Mouse (Mus musculus): ENCODE measurements around the gene Mtrf1l. TPM values are rescaled to one million over a fixed set of nuclear protein-coding genes. Genes with fewer than 3 reads are reported as not detected.

The Mtrf1l gene
- total RNA-seq, 1 experiment from 2014 or later, result 33.5 TPM

DNA sequence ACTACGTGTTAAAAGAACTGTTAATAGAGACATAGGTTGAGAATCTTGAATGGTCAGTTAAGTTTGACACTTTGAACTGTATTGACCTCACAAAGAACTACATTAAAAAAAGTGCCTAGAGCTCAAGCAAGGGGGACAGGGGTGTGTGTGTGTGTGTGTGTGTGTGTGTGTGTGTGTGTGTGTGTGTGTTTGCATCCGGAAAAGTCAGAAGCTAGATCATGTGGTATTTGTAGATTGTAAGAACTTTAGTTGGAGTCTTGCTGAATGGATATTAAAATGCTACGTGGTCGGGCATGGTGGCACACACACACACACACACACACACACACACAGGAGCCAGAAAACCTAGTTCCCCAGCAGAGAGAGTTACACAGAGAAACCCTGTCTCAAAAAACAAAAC lies 16.7 kb downstream of the Mtrf1l start:
- no peak for ATAC-seq (replicated peaks in 1 of 2; ENCODE audit: insufficient read depth in 1 of 2, low FRiP score in 2 of 2, low TSS enrichment in 1 of 2, low read depth in 1 of 2, poor library complexity in 2 of 2, severe bottlenecking in 2 of 2)

DNA sequence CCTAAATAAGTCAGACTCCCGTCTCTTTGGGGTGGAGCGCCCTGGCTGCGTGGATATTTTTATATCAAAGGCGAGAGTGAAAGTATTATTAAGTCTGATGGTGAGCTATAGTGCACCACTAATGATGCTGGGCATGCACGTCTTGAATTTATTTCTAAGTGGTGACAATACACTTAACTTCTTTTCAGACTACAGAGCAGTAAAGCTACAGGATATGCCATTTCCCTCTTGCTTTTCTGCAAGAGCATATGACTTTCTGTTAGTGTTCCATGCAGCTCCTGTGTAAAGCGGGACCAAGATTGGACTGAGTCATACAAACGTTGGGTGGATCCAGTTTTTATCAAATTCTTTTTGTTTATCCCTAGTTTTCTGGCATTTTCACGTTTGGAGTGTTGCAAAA lies 17.3 kb downstream of the Mtrf1l start:
- ATAC-seq (replicated peaks in 1 of 2; ENCODE audit: insufficient read depth in 1 of 2, low FRiP score in 2 of 2, low TSS enrichment in 1 of 2, low read depth in 1 of 2, poor library complexity in 2 of 2, severe bottlenecking in 2 of 2), result no peak

DNA sequence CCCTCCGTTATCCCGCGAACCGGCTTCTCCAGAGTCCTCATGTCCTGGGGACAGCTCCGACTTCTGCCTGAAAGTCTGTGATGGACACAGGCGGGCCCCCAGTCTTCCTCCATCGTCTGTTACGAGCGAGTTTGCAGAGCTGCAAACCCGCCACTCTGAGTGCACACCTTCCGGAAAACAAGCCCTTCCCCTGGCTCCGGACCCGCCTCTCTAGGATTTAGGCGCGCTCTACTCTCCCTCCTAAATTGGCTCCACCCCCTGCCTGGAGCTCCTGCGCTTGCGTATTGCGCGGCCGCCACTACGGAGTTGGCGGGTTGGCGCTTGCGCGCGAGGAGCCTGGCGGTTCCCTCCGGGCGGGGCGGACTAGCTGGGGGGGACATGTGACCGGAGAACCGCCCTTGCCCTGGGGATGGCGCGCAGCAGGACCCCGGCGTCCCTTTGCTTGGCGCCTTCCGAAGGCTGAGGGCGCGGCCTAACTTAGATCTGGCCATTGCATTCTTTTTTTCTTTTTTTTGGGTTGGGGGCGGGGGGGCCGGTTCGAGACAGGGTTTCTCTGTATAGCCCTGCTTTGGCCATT lies 17.9 kb downstream of the Mtrf1l start:
- ATAC-seq (replicated peaks in 1 of 2; ENCODE audit: insufficient read depth in 1 of 2, low FRiP score in 2 of 2, low TSS enrichment in 1 of 2, low read depth in 1 of 2, poor library complexity in 2 of 2, severe bottlenecking in 2 of 2), result peak; percentile 77 to 88

DNA sequence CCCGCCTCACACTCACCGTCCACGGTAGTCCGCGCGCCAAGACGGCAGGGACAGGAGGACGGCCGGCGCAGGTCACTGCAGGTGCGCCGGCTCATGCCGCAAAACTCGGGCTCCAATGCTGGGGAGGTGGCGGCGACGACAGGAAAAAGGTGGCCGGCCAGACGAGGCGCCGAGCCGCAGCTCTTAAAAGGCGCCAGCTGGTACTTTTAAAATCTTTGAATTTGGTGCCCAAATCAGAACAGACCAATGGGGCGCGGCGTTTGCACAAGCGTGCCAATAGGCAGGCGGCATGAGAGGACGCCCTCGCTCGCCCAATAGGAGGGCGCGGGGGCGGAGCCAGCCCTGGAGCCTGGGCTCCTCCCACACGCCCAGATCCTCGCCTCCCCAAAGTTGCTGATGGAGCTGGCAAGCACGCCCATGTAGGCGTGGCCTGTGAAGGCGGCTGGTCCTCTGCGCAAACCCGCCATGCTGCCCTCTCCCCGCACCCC lies 18.4 kb downstream of the Mtrf1l start, which contains the start of gene Fbxo5:
Gene Fbxo5 (minus strand): TSS at position 358 of the 488 bp plus-strand sequence.
- peak; percentile 89 to 91 for ATAC-seq (replicated peaks in 1 of 2; ENCODE audit: insufficient read depth in 1 of 2, low FRiP score in 2 of 2, low TSS enrichment in 1 of 2, low read depth in 1 of 2, poor library complexity in 2 of 2, severe bottlenecking in 2 of 2)

DNA sequence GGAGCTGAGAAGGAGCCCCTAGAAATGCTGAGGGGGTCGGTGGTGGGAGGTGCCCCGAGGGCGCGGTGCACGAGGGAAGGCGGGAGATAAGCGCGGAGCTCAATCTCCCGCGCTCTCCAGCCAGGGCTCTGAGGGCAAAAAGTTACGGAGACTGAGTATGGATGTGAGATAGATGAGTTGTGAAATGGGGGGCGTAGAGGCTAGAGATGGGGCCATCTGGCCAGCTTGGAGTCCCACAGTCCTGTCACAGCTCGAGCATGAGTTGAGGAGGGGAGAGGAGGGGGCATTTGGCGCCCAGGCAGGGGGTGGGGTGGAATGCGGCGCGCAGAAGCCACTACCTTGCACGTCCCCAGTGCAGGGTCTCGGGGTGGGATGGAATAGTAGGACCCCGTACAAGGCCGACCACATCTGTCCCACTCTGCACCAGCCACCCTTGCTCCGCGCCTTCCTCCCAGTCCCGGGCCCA lies 19.0 kb downstream of the Mtrf1l start:
- no peak for ATAC-seq (replicated peaks in 1 of 2; ENCODE audit: insufficient read depth in 1 of 2, low FRiP score in 2 of 2, low TSS enrichment in 1 of 2, low read depth in 1 of 2, poor library complexity in 2 of 2, severe bottlenecking in 2 of 2)

DNA sequence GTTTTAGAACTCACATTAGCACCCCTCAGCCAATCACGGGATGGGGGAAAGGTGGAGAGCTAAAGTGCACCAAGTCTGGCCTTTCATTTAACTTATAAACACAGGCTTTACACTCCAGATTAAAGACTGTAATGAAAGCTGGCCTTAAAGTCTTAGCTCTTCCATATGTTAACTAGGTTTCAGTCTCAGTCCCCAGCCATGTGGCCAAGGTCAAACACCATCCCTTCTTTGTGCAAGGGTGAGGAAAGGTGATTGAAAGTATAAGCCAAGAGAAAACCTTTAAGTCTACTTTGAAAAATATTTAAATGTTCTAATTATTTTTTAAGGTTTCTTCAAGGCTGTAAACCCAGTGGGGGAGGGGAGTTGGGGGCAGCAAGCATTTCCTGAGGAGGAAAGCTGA lies 20.0 kb downstream of the Mtrf1l start:
- ATAC-seq (replicated peaks in 1 of 2; ENCODE audit: insufficient read depth in 1 of 2, low FRiP score in 2 of 2, low TSS enrichment in 1 of 2, low read depth in 1 of 2, poor library complexity in 2 of 2, severe bottlenecking in 2 of 2), result no peak

DNA sequence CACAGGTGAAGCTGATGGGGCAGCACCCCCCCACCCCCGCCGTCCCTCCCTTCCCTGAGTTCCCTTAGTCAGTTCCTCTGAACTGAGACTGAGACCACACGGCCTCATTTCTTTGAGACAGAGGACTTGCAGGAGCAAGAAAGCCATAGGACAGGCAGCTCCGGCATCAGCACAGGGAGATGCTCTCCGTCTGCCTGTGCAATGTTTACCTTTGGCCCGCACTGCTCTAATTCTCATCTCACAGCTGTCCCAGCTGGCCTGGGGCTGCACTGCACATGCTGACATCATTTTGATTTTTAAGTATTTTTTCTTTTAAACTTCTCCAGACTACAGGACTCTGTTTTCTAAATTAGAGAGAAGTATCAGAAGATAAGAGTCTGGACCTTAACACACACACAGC lies 20.8 kb downstream of the Mtrf1l start:
- no peak for ATAC-seq (replicated peaks in 1 of 2; ENCODE audit: insufficient read depth in 1 of 2, low FRiP score in 2 of 2, low TSS enrichment in 1 of 2, low read depth in 1 of 2, poor library complexity in 2 of 2, severe bottlenecking in 2 of 2)

DNA sequence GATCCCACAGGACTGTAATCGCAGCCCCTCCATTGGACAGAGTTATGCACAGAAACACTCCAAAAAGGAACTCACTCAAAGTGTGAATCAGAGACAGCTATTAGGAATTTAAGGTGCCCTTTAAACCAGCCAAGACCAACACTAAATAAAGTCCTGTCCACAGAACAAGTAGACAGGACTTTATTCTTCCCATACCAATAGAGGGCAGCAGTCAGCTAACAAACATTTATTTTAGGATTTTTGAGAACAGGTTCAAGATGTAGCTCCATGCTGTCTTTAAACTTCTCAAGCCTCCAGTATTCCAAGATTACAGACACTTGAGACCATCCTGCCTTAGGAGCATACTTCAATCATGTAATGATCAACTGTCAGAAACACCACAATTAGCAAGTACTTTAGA lies 23.2 kb downstream of the Mtrf1l start:
- no peak for ATAC-seq (replicated peaks in 1 of 2; ENCODE audit: insufficient read depth in 1 of 2, low FRiP score in 2 of 2, low TSS enrichment in 1 of 2, low read depth in 1 of 2, poor library complexity in 2 of 2, severe bottlenecking in 2 of 2)

DNA sequence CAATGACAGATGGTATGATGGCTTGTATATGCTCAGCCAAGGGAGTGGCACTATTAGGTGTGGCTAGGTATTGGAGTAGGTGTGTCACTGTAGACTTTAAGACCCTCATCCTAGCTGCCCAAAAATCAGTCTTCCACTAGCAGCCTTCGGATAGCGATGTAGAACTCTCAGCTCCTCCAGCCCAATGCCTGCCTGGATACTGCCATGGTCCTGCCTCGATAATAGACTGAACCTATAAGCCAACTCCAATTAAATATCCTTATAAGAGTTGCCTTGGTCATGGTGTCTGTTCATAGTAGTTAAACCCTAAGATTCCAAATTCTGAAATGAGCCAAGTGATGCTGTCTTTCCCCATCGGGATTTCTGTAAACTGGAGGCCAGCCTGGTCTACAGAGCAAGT lies 25.6 kb downstream of the Mtrf1l start:
- ATAC-seq (replicated peaks in 1 of 2; ENCODE audit: insufficient read depth in 1 of 2, low FRiP score in 2 of 2, low TSS enrichment in 1 of 2, low read depth in 1 of 2, poor library complexity in 2 of 2, severe bottlenecking in 2 of 2), result no peak

DNA sequence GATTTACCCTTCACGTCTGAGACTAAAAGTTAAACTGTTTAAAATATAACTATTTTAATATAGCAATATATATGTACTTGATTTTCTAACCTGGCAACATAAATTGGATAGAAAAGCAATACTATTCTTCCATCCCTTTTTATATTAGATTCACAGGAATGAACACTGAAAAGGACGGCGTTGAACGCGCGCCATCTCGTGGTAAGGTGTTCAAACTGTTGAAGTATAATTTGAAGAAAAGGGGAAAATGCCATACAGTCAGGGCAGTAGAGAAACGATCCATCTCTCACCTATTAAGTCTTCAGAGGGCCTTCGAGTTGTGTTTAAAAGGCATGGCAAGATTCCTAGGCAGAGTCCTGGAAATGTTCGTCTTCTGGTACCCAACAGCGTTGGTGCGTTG lies 33.1 kb downstream of the Mtrf1l start:
- peak in 1 of 2 experiments; percentile 39; a peak in 1 of 4 replicates for ATAC-seq (replicated peaks in 1 of 2; ENCODE audit: insufficient read depth in 1 of 2, low FRiP score in 2 of 2, low TSS enrichment in 1 of 2, low read depth in 1 of 2, poor library complexity in 2 of 2, severe bottlenecking in 2 of 2)

DNA sequence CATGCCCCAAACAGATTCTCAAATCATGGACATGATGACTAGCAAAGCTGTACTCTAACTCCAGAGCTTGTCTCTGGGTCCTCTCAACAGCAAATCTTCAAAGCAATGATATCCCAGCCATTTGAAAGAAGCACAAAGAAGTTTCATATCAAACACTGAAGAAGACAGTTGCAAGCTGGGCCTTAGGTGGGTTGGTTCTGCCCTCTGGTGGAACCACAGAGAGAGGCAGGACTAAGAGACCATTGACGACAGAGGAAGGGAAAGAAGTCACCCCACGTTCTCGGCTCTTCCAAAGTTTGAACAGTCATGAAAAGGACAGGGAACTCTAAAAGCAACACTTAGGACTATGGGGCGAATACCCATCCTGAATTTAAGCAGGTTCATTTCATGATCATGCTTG lies 36.8 kb downstream of the Mtrf1l start:
- peak; percentile 82 to 93 for ATAC-seq (replicated peaks in 1 of 2; ENCODE audit: insufficient read depth in 1 of 2, low FRiP score in 2 of 2, low TSS enrichment in 1 of 2, low read depth in 1 of 2, poor library complexity in 2 of 2, severe bottlenecking in 2 of 2)

Other genes starting within 250 kb of the Mtrf1l start
- 47.3 and 60.7 TPM in 2 replicates for gene Myct1, start 230.1 kb downstream of the Mtrf1l start, total RNA-seq (2017)
- not detected in 2 replicates for gene Vip, start 184.7 kb downstream of the Mtrf1l start, total RNA-seq (2017)
- 36.9 and 37.1 TPM in 2 replicates for gene Fbxo5, start 18.3 kb downstream of the Mtrf1l start, total RNA-seq (2017)
- not detected in 2 replicates for gene Rgs17, start 98.5 kb upstream of the Mtrf1l start, total RNA-seq (2017)

All from hematopoietic stem cell, adult 5-6 weeks (primary cell).